Mouse (Mus musculus) cortical plate, adult 2 months (tissue): ENCODE data around the gene Ddx54.

Experiments
- CTCF ChIP-seq: fragments of 200-500 bp; IDR thresholded peaks from 2 replicates; pipeline ENCODE4 v1.5.1; 2011; ENCODE audit warnings: mild to moderate bottlenecking, control low read depth, low read length; ENCODE audit not compliant: insufficient read depth; ENCODE audit errors: extremely low read depth
- POLR2A ChIP-seq: fragments of 200-500 bp; IDR thresholded peaks from 2 replicates; pipeline ENCODE4 v1.6.1; 2011; ENCODE audit warnings: mild to moderate bottlenecking, low read length, control low read depth; ENCODE audit not compliant: insufficient read depth; ENCODE audit errors: extremely low read depth

DNA sequence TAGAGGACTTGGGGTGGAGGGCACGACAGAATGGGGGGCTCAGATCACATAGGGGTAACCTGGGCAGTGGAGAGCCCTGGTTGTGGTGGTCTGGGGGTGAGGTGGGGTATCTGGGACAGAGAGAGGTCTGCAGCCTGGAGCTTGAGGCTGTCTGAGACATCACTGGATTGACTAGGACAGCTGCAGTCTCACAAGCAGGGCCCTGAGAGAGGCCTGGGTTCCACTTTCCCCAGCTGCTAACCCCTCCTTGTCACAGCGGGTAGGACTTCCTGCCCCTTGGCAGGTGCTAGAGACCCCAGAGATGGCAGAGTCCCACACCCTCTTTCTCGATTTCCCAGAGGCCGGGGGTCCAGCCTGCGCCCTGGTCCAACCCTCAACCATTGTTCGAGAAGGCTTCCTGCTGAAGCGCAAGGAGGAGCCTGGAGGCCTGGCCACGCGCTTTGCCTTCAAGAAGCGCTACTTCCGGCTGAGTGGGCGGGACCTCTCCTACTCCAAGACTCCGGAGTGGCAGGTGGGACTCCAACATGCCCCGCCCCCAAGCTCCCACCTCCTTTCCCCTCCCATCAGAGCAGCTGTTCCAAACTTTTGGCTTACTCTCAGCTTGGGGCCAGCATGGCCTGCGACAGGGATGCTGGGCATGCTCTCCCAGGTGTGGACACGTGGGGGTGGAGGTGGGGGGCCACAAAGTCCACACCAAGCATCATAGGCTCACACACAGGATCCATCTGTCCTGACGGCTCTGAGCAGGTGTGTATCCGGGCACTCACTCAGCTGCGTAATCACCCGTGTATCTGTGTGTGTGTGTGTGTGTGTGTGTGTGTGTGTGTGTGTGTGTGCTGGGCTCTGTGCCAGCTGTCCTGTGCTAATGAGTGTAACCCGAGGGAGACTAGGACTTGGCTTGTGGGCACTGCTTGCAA is 61.9 kb downstream of the Ddx54 start:
- TF ChIP-seq CTCF (no peak), POLR2A (no peak)
